Mouse (Mus musculus) embryonic facial prominence, embryonic 12.5 days (tissue): Measurements from ENCODE around the gene Kcnn4. TPM values are rescaled to one million over a fixed set of nuclear protein-coding genes. Genes with fewer than 3 reads are reported as not detected.
A peak's percentile ranks its signal among the peaks of the same experiment; 100 is the strongest.

ENCODE experiments used
- ATAC-seq: fragments of 200-750 bp; cut with Nextera tagmentation; 2 replicates; pipeline ENCODE4 v1.8.0; 2017; ENCODE audit not compliant: insufficient number of reproducible peaks, insufficient read depth, low FRiP score, low TSS enrichment
- H3K27ac ChIP-seq: fragments of 300-500 bp; sonication (generic); 2 replicates; pipeline ENCODE4 v1.5.1; 2016; ENCODE audit warnings: mild to moderate bottlenecking
- H3K27me3 ChIP-seq: fragments of 300-500 bp; sonication (generic); 2 replicates; pipeline ENCODE4 v1.6.1; 2016; ENCODE audit warnings: mild to moderate bottlenecking, moderate library complexity
- H3K36me3 ChIP-seq: fragments of 300-500 bp; sonication (generic); 2 replicates; pipeline ENCODE4 v1.6.1; 2016; ENCODE audit warnings: mild to moderate bottlenecking
- H3K4me1 ChIP-seq: fragments of 300-500 bp; sonication (generic); 2 replicates; pipeline ENCODE4 v1.6.1; 2016
- H3K4me2 ChIP-seq: fragments of 300-500 bp; sonication (generic); replicated peaks from 2 replicates; pipeline ENCODE4 v1.6.1; 2016; ENCODE audit warnings: mild to moderate bottlenecking, moderate library complexity
- H3K4me3 ChIP-seq: fragments of 300-500 bp; sonication (generic); 2 replicates; pipeline ENCODE4 v1.5.1; 2016; ENCODE audit warnings: mild to moderate bottlenecking
- H3K9ac ChIP-seq: fragments of 300-500 bp; sonication (generic); 2 replicates; pipeline ENCODE4 v1.6.1; 2016; ENCODE audit warnings: mild to moderate bottlenecking, moderate library complexity
- H3K9me3 ChIP-seq: fragments of 300-500 bp; sonication (generic); 2 replicates; pipeline ENCODE4 v1.6.1; 2016; ENCODE audit warnings: mild to moderate bottlenecking, moderate library complexity
- WGBS: fragments of 180-500 bp; shearing (Covaris S2); methylation state at CpG from one replicate; pipeline ENCODE4 v1.1.7; 2016; 5-methylcytosine and 5-hydroxymethylcytosine counted together
- polyA plus RNA-seq: library from polyadenylated mRNA; unstranded; fragments of >200 nt; fragmentation: Nextera tagmentation; extraction: Ambion mirVana; gene quantifications from 2 replicates; pipeline ENCODE4 v1.2.1, GENCODE M21; 2016

Kcnn4 gene
- 2.0 and 2.7 TPM in 2 replicates for polyA plus RNA-seq

GRCm38 (mm10) chr7:24369731-24370541, at the start of gene Kcnn4:
Gene Kcnn4, plus strand, starts transcription at chr7:24370263.
- 38% methylated on average over 23 of the region's 23 CpGs for WGBS
- H3K36me3 ChIP-seq = no peaks in the 10 kb centered on the region
- no peak within 1 kb of the TSS for H3K9ac ChIP-seq
- H3K4me3 ChIP-seq = no peak within 1 kb of the TSS
- H3K4me1 ChIP-seq = peaks cover 9% of the 10 kb centered on the region; the same call in 1 of the 2 replicates
- ATAC-seq = no peak
- H3K27me3 ChIP-seq = no peaks in the 10 kb centered on the region
- H3K9me3 ChIP-seq = no peaks in the 10 kb centered on the region
- peak within 1 kb of the TSS; percentile 26; the same call in 1 of the 2 replicates for H3K4me2 ChIP-seq
- no peak within 1 kb of the TSS for H3K27ac ChIP-seq

GRCm38 (mm10) chr7:24322593-24322992, 47.5 kb upstream of the Kcnn4 start:
- no peak overlapping the region for H3K27ac ChIP-seq
- no peak overlapping the region for H3K9ac ChIP-seq
- WGBS = 74% methylated on average over 4 of the region's 4 CpGs
- no peak overlapping the region for H3K4me2 ChIP-seq
- H3K36me3 ChIP-seq = no peaks in the 10 kb centered on the region
- no peaks in the 10 kb centered on the region for H3K27me3 ChIP-seq
- H3K4me3 ChIP-seq = no peak overlapping the region
- H3K9me3 ChIP-seq = peaks cover 11% of the 10 kb centered on the region; the same call in 1 of the 2 replicates
- H3K4me1 ChIP-seq = no peaks in the 10 kb centered on the region
- no peak for ATAC-seq

- H3K9me3 ChIP-seq = peaks cover 11% of the 10 kb centered on the region; the same call in 1 of the 2 replicates
- no peak overlapping the region for H3K27ac ChIP-seq
- peak overlapping the region; percentile 46; the same call in 1 of the 2 replicates for H3K4me2 ChIP-seq
- H3K4me3 ChIP-seq = no peak overlapping the region
- H3K9ac ChIP-seq = no peak overlapping the region
- H3K4me1 ChIP-seq = no peaks in the 10 kb centered on the region
- no peaks in the 10 kb centered on the region for H3K36me3 ChIP-seq
- H3K27me3 ChIP-seq = no peaks in the 10 kb centered on the region
- no peak for ATAC-seq
- whole genome bisulfite sequencing = 87% methylated on average over 6 of the region's 6 CpGs
These were observed 44.9 kb upstream of the Kcnn4 start for GRCm38 (mm10) chr7:24325197-24325596.

GRCm38 (mm10) chr7:24325675-24326128, 44.4 kb upstream of the Kcnn4 start:
- peak; percentile 88 for ATAC-seq
- 7% methylated on average over 13 of the region's 13 CpGs for WGBS
- H3K27ac ChIP-seq = peak overlapping the region; percentile 26; the same call in 1 of the 2 replicates

GRCm38 (mm10) chr7:24326273-24327135, 43.6 kb upstream of the Kcnn4 start:
- ATAC-seq = no peak
- peak overlapping the region; percentile 46 for H3K4me2 ChIP-seq
- 47% methylated on average over 20 of the region's 20 CpGs for WGBS
- 0 out of 2 replicates have a peak overlapping the region, but pooled peaks have one; percentile 34 for H3K9ac ChIP-seq
- H3K27ac ChIP-seq = peak overlapping the region; percentile 26; the same call in 1 of the 2 replicates
- H3K4me3 ChIP-seq = peak overlapping the region; percentile 22
- H3K4me1 ChIP-seq = no peaks in the 10 kb centered on the region
- H3K9me3 ChIP-seq = peaks cover 11% of the 10 kb centered on the region; the same call in 1 of the 2 replicates
- H3K36me3 ChIP-seq = no peaks in the 10 kb centered on the region
- no peaks in the 10 kb centered on the region for H3K27me3 ChIP-seq

More at GRCm38 (mm10) chr7:24325675-24326128, 44.4 kb upstream of the Kcnn4 start:
- Histone ChIP-seq H3K36me3 (no peaks in the 10 kb centered on the region), H3K4me2 (peak overlapping the region; percentile 46), H3K4me3 (peak overlapping the region; percentile 22), H3K27me3 (no peaks in the 10 kb centered on the region), H3K9ac (peak overlapping the region; percentile 34), H3K9me3 (peaks cover 11% of the 10 kb centered on the region; the same call in 1 of the 2 replicates), H3K4me1 (no peaks in the 10 kb centered on the region)

- 88% methylated on average over 14 of the region's 14 CpGs for WGBS
These were observed 42.6 kb upstream of the Kcnn4 start for GRCm38 (mm10) chr7:24327281-24327975.

GRCm38 (mm10) chr7:24333304-24333986, 36.6 kb upstream of the Kcnn4 start, which contains the start of gene Tescl:
Gene Tescl, minus strand, starts transcription at chr7:24333936.
- H3K4me3 ChIP-seq = no peak within 1 kb of the TSS
- 47% methylated on average over 49 of the region's 49 CpGs for WGBS
- peaks cover 22% of the 10 kb centered on the region for H3K27me3 ChIP-seq
- no peaks in the 10 kb centered on the region for H3K36me3 ChIP-seq
- ATAC-seq = no peak
- 0 out of 2 replicates have a peak within 1 kb of the TSS, but pooled peaks have one; percentile 6 for H3K4me2 ChIP-seq
- no peak within 1 kb of the TSS for H3K9ac ChIP-seq
- no peaks in the 10 kb centered on the region for H3K4me1 ChIP-seq
- H3K27ac ChIP-seq = no peak within 1 kb of the TSS
- no peaks in the 10 kb centered on the region for H3K9me3 ChIP-seq

More at GRCm38 (mm10) chr7:24327281-24327975, 42.6 kb upstream of the Kcnn4 start:
- H3K9me3 ChIP-seq = peaks cover 11% of the 10 kb centered on the region; the same call in 1 of the 2 replicates
- H3K4me2 ChIP-seq = no peak overlapping the region
- H3K27me3 ChIP-seq = no peaks in the 10 kb centered on the region
- no peak overlapping the region for H3K27ac ChIP-seq
- no peak overlapping the region for H3K4me3 ChIP-seq
- no peaks in the 10 kb centered on the region for H3K4me1 ChIP-seq
- H3K9ac ChIP-seq = no peak overlapping the region
- no peak for ATAC-seq
- H3K36me3 ChIP-seq = no peaks in the 10 kb centered on the region

- Histone ChIP-seq H3K36me3 (no peaks in the 10 kb centered on the region), H3K27ac (no peak overlapping the region), H3K9ac (no peak overlapping the region), H3K9me3 (no peaks in the 10 kb centered on the region), H3K4me2 (no peak overlapping the region), H3K27me3 (peaks cover 22% of the 10 kb centered on the region), H3K4me3 (no peak overlapping the region), H3K4me1 (no peaks in the 10 kb centered on the region)
- 13% methylated on average over 5 of the region's 5 CpGs for WGBS
- ATAC-seq = no peak
These were observed 34.3 kb upstream of the Kcnn4 start for GRCm38 (mm10) chr7:24335699-24336309.

GRCm38 (mm10) chr7:24338241-24338640, 31.8 kb upstream of the Kcnn4 start:
- Histone ChIP-seq H3K9me3 (no peaks in the 10 kb centered on the region), H3K4me1 (no peaks in the 10 kb centered on the region), H3K36me3 (no peaks in the 10 kb centered on the region), H3K9ac (no peak overlapping the region), H3K4me2 (no peak overlapping the region), H3K4me3 (no peak overlapping the region), H3K27me3 (peaks cover 15% of the 10 kb centered on the region), H3K27ac (no peak overlapping the region)
- ATAC-seq = no peak
- 37% methylated on average over 2 of the region's 2 CpGs for WGBS

GRCm38 (mm10) chr7:24343701-24344272, 26.3 kb upstream of the Kcnn4 start:
- Histone ChIP-seq H3K4me3 (no peak overlapping the region), H3K4me2 (no peak overlapping the region), H3K27me3 (no peaks in the 10 kb centered on the region), H3K27ac (no peak overlapping the region), H3K9me3 (no peaks in the 10 kb centered on the region), H3K9ac (no peak overlapping the region), H3K36me3 (no peaks in the 10 kb centered on the region), H3K4me1 (no peaks in the 10 kb centered on the region)
- 55% methylated on average over 7 of the region's 7 CpGs for WGBS
- no peak for ATAC-seq
